Mouse (Mus musculus): ENCODE measurements around the gene Gadl1. TPM values are rescaled to one million over a fixed set of nuclear protein-coding genes. Genes with fewer than 3 reads are reported as not detected.
A peak's percentile ranks its signal among the peaks of the same experiment; 100 is the strongest.

The Gadl1 gene
- polyA plus RNA-seq, 1 experiment: 0.35 TPM

DNA sequence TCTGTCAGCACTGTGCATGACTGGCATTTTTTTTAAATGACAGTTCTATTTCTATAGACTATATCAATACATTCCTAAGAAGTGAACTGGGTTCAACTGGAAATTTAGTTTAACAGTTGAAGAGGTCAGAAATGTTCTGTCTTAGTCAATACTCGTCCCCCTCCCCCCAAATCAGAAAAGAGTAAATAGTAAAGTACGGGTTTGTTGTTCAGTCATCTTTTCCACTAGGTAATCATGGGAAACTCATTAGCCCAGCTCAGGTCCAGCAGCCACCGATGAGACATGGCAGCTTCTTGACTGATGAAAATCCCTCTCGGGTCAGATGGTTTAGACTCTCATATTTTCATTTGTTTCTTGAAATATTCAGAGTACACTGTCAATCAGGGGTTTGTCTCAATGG, 166.9 kb downstream of the Gadl1 start:
- Histone ChIP-seq H3K4me1 (ENCODE audit: control insufficient read depth, insufficient read depth, low read length) (no peaks in the 10 kb centered on the region), H3K4me3 (ENCODE audit: insufficient read depth, low read length) (no peak overlapping the region), H3K27ac (ENCODE audit: insufficient read depth, low read length) (no peak overlapping the region)
- TF ChIP-seq CTCF (IDR thresholded peaks at IDR 0.05; ENCODE audit: extremely low read depth, insufficient read depth, low read length): no peak
- TF ChIP-seq POLR2A (IDR thresholded peaks at IDR 0.05; ENCODE audit: extremely low read depth, insufficient read depth, low read length): no peak

GRCm38 (mm10) chr9:116076946-116077345, 167.7 kb downstream of the Gadl1 start:
- no peak overlapping the region for H3K27ac ChIP-seq (ENCODE audit: insufficient read depth, low read length)
- TF ChIP-seq CTCF (IDR thresholded peaks at IDR 0.05; ENCODE audit: extremely low read depth, insufficient read depth, low read length): no peak
- no peak for TF ChIP-seq POLR2A (IDR thresholded peaks at IDR 0.05; ENCODE audit: extremely low read depth, insufficient read depth, low read length)
- no peak overlapping the region for H3K4me3 ChIP-seq (ENCODE audit: insufficient read depth, low read length)
- H3K4me1 ChIP-seq (ENCODE audit: control insufficient read depth, insufficient read depth, low read length): no peaks in the 10 kb centered on the region

DNA sequence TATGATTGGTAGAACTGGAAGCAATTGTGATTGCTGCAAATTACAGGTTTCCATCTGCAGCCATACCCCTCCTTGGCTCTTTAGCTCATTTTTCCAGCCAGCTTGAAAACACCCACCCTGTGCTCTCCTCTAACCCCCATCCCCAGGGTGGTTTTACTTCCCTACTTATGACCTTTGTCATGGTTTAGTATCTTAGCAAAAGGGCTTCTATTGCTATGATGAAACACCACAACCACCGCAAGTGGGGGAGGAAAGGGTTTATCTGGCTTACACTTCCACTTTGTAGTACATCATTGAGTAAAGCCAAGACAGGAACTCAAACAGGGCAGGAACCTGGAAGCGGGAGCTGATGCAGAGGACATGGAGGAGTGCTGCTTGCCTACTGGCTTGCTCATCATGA, 168.2 kb downstream of the Gadl1 start:
- Histone ChIP-seq H3K4me1 (ENCODE audit: control insufficient read depth, insufficient read depth, low read length) (no peaks in the 10 kb centered on the region), H3K4me3 (ENCODE audit: insufficient read depth, low read length) (no peak overlapping the region), H3K27ac (ENCODE audit: insufficient read depth, low read length) (no peak overlapping the region)
- TF ChIP-seq POLR2A (IDR thresholded peaks at IDR 0.05; ENCODE audit: extremely low read depth, insufficient read depth, low read length) (no peak), CTCF (IDR thresholded peaks at IDR 0.05; ENCODE audit: extremely low read depth, insufficient read depth, low read length) (no peak)

- Histone ChIP-seq H3K27ac (ENCODE audit: insufficient read depth, low read length) (no peak overlapping the region), H3K4me3 (ENCODE audit: insufficient read depth, low read length) (no peak overlapping the region), H3K4me1 (ENCODE audit: control insufficient read depth, insufficient read depth, low read length) (peaks cover 6% of the 10 kb centered on the region)
- TF ChIP-seq CTCF (IDR thresholded peaks at IDR 0.05; ENCODE audit: extremely low read depth, insufficient read depth, low read length) (no peak), POLR2A (IDR thresholded peaks at IDR 0.05; ENCODE audit: extremely low read depth, insufficient read depth, low read length) (no peak)
Observed at GRCm38 (mm10) chr9:116081781-116082180, 172.5 kb downstream of the Gadl1 start.

GRCm38 (mm10) chr9:116083300-116083699, 174.0 kb downstream of the Gadl1 start:
- TF ChIP-seq CTCF (IDR thresholded peaks at IDR 0.05; ENCODE audit: extremely low read depth, insufficient read depth, low read length) (no peak), POLR2A (IDR thresholded peaks at IDR 0.05; ENCODE audit: extremely low read depth, insufficient read depth, low read length) (no peak)
- peaks cover 6% of the 10 kb centered on the region for H3K4me1 ChIP-seq (ENCODE audit: control insufficient read depth, insufficient read depth, low read length)
- no peak overlapping the region for H3K4me3 ChIP-seq (ENCODE audit: insufficient read depth, low read length)
- no peak overlapping the region for H3K27ac ChIP-seq (ENCODE audit: insufficient read depth, low read length)

- no peak for TF ChIP-seq POLR2A (IDR thresholded peaks at IDR 0.05; ENCODE audit: extremely low read depth, insufficient read depth, low read length)
- TF ChIP-seq CTCF (IDR thresholded peaks at IDR 0.05; ENCODE audit: extremely low read depth, insufficient read depth, low read length): no peak
- Histone ChIP-seq H3K27ac (ENCODE audit: insufficient read depth, low read length) (no peak overlapping the region), H3K4me1 (ENCODE audit: control insufficient read depth, insufficient read depth, low read length) (peaks cover 6% of the 10 kb centered on the region), H3K4me3 (ENCODE audit: insufficient read depth, low read length) (no peak overlapping the region)
Observed at GRCm38 (mm10) chr9:116083726-116084323, 174.6 kb downstream of the Gadl1 start.

DNA sequence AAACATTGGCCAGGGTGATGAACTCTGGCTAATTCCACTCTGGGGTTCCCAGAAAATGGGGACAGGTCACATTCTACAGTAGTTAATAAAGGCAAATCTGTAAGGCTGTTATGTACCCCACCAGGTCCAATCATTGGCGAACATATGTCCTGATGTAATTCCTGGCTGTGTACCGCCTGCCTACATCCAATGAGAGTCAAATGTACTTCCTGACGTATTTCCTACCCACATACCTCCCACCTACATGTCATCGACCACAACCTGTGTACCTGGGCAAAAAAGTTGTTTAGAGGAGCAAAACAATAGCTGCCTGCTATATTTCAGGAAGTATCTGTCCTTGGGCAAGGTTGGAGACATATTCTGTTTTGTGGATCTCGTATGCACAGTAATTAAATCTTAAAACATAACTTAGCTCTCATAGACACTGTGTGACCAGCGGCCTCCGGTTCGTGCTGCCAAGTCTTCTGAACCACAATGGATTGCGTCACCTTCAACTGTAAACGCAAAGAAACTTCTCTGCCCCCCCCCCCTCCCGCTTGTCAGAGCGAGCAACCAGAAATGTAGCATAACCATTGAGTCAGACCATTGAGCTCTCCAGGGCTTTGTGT, 175.2 kb downstream of the Gadl1 start:
- no peak overlapping the region for H3K27ac ChIP-seq (ENCODE audit: insufficient read depth, low read length)
- TF ChIP-seq CTCF (IDR thresholded peaks at IDR 0.05; ENCODE audit: extremely low read depth, insufficient read depth, low read length) (no peak), POLR2A (IDR thresholded peaks at IDR 0.05; ENCODE audit: extremely low read depth, insufficient read depth, low read length) (no peak)
- peaks cover 6% of the 10 kb centered on the region for H3K4me1 ChIP-seq (ENCODE audit: control insufficient read depth, insufficient read depth, low read length)
- no peak overlapping the region for H3K4me3 ChIP-seq (ENCODE audit: insufficient read depth, low read length)

DNA sequence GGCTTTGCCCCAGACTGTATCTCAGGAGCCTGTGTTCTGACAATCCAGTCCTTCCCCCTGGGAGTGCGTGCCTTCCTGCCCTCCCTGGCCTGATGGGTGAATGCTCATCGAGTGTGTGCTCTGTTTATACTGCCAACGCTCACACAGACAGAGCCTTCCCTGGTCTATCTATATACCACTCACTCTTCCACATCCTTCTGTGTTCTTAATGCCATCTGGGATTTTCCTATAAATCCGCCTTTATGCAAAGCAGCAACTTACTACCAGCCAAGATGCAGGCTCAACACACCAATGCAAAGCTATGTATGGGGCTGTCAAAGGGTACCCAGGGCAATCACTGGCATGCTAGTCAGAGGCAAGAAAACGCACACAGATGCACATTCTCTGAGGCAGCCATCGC, 176.7 kb downstream of the Gadl1 start:
- peaks cover 6% of the 10 kb centered on the region for H3K4me1 ChIP-seq (ENCODE audit: control insufficient read depth, insufficient read depth, low read length)
- no peak overlapping the region for H3K27ac ChIP-seq (ENCODE audit: insufficient read depth, low read length)
- no peak overlapping the region for H3K4me3 ChIP-seq (ENCODE audit: insufficient read depth, low read length)
- TF ChIP-seq CTCF (IDR thresholded peaks at IDR 0.05; ENCODE audit: extremely low read depth, insufficient read depth, low read length) (no peak), POLR2A (IDR thresholded peaks at IDR 0.05; ENCODE audit: extremely low read depth, insufficient read depth, low read length) (no peak)

DNA sequence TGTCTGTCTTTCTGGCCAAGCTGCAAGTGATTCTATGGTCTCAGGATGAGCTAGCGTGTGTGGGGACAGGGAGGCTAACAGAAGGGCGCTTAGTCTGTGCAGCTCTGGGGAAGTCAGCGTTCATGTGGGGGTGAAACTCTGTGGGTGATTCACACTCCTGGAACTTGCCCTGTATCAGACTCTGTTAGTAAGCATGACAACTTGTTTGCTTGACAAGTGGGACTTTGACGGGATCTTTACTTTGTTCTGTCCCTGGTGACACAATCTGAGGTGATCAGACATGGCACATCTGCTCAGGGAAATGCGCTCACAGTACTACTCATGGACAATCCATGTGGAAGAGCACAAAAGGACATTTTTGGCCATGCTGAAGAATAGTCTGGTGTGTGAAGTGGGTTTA, 178.0 kb downstream of the Gadl1 start:
- no peak overlapping the region for H3K27ac ChIP-seq (ENCODE audit: insufficient read depth, low read length)
- TF ChIP-seq CTCF (IDR thresholded peaks at IDR 0.05; ENCODE audit: extremely low read depth, insufficient read depth, low read length): no peak

GRCm38 (mm10) chr9:116087880-116088279, 178.6 kb downstream of the Gadl1 start:
- H3K27ac ChIP-seq (ENCODE audit: insufficient read depth, low read length): no peak overlapping the region
- H3K4me3 ChIP-seq (ENCODE audit: insufficient read depth, low read length): no peak overlapping the region
- peak; percentile 68 for TF ChIP-seq CTCF (IDR thresholded peaks at IDR 0.05; ENCODE audit: extremely low read depth, insufficient read depth, low read length)
- no peak for TF ChIP-seq POLR2A (IDR thresholded peaks at IDR 0.05; ENCODE audit: extremely low read depth, insufficient read depth, low read length)
- H3K4me1 ChIP-seq (ENCODE audit: control insufficient read depth, insufficient read depth, low read length): peaks cover 6% of the 10 kb centered on the region

More for the DNA sequence above, 178.0 kb downstream of the Gadl1 start:
- peaks cover 6% of the 10 kb centered on the region for H3K4me1 ChIP-seq (ENCODE audit: control insufficient read depth, insufficient read depth, low read length)
- no peak overlapping the region for H3K4me3 ChIP-seq (ENCODE audit: insufficient read depth, low read length)

All from cortical plate, adult 2 months (tissue).